Mouse (Mus musculus): ENCODE results near the gene Pde1c.
A peak's percentile ranks its signal among the peaks of the same experiment; 100 is the strongest.
"Not testable (repeated sequence)": the region's sequence is repeated elsewhere in the genome, so short reads cannot be mapped to it uniquely, and the experiment has no call there.

The Pde1c gene

DNA sequence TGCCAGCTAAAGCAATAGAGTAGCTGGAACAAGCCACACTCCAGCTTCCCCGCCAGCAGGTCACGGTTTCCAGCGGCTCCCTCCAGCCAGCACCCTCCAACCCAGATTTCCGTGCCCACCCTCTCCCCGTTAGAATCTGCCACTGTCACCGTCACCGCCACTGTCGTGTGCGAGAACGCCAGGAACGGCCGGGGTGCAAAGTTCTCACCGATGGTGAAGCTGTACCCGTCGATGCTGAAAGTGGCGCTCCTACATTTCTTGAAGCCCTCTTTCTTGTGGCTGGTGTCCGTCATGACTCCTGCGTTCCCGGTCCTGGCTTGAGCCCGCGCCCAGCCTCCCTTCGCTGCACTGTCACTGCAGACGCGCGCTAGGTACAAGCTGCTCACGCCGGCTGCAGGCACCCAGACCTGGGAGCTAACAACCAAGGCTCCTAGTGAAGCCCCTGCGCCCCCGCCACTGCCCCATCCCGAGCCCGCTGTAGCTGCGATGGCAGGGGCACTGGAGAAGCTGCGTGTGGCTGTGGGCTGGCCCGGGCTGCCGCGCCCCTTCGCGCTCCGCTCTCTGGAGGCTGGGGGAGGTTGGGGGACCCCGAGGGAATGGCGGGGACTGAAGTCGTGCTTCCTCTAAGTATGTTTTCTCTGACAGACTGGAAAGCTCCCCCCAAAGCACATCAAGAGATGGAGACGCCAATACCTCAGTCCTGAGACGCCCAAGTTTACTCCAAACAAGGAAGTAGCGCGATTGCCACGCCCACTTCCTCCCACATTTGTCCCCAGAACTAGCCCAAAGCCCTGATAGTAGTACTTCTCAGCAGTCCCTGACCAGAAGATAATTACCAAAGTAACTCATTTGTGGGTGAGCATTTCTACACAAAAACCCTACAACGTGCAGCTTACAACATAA, at the start of gene Pde1c:
Gene Pde1c, minus strand, starts transcription at position 634 of the 903 bp plus-strand sequence.
- DNase-seq (ENCODE audit: low spot score in 2 of 2) = no peak

DNA sequence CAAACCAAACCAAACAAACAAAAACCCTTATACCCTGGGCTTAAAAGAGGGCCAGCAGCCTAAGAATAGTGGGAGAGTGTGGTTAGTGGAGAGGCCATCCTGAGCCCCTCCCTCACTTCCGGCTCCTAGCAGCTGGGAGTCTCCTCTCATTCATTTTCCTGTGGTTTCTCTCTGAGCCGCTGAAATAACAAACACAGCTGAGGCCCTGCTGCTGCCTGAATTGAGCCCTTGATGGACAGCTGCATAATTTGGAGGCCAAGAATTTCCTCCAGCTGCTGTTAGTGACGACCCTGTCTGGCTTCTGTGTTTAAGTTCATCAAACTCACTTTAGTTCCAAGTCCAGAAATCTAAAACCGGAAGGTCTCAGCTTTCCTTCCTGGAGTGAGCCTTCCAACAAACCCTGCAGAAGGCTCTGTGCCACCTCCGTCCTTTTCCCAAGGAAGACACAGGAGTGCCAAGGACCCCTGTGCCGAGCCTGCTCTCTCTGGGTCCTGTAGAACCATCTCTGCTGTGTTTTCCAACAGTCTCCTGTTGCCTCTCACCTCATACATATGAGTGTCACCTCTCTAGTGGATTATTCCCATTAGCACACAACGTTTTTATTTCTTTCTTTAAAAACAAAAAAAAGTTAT, 48.2 kb upstream of the Pde1c start:
- no peak for DNase-seq (ENCODE audit: low spot score in 2 of 2)

DNA sequence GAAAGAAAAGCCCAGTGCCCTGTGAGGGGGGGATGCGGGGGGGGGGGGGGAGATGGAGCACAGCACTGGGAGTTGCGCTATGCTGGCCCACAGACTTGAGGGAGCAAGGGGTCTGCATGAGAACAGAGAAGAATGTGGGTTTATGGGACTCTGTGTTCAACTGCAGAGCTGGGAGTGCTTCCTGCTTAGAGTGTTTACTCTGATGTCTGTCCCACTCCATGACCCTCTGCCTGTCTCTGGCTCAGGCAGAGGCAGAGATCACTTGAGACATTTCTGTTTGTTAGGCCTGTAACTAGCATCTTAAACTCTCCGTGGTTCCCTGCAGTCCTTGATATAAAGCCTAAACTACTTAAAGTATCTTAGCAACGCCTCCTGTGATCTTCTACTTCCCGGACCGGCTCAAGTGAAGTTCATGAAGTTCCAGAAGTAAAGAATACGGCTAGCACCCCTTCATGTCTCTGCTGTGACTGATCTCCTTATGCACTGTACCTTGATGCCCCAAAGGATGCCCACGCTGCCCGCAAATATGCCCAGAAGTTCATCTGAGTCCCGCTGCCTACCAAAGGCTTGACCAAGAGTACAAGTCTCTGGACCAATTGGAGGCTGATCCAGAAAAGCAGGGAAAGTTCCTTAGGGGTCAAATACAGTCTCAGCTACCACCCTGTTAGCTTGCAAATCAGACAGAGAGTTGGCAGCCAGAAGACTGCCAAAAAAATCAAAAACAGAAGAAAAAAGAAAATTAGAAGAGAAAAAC, 47.5 kb upstream of the Pde1c start:
- DNase-seq (ENCODE audit: low spot score in 2 of 2) = no peak

DNA sequence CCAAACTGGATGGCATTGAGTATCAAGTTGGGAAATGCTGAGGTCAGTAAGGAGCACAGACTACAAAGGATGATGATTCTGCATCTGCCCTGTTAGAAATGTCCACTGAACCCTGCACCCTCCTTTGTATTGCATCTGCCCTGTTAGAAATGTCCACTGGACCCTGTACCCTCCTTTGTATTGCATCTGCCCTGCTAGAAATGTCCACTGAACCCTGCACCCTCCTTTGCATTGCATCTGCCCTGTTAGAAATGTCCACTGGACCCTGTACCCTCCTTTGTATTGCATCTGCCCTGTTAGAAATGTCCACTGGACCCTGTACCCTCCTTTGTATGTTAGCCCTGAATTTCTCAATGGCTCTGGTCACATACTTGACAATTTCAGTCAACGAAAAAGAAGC, 40.6 kb upstream of the Pde1c start:
- not testable (repeated sequence) for DNase-seq (ENCODE audit: low spot score in 2 of 2)

DNA sequence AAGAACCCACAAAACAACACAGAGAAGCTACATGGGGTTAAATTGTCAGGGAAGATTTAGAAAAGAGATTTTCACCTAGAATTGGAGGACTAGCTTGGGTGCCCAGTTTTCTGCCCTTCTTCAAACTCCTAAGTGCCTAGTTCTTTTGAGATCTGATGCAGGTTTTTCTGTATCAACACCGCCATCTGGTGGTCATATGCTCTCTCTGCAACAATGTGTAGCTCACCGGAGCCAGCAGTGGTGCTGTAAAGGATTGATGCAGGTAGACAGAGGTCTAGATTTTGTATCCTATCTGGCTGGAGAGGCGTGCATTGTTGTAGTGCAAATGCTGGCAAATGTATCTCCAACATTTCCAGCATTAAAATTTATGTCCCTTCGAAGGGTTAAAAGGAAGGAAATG, 39.4 kb upstream of the Pde1c start:
- DNase-seq (ENCODE audit: low spot score in 2 of 2) = peak in 1 of 2 experiments; percentile 63

DNA sequence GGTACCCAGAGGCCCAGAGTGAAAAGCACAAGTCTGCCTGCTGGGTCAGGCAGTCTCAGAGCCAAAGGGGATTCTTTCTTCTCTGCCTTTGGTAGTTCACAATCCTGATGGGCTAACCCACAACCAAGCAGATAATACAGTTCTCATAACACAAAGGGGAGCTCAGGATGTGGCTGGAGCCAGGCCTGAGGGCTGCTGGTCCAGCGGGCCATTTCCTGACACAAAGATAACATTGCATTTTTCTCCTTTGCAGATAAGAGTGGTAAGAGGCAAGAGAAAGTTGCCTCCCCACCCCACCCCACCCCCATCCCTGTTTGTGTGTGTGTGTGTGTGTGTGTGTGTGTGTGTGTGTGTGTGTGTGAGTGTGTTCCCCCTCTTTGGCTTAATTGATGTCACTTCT, 10.7 kb upstream of the Pde1c start:
- DNase-seq (ENCODE audit: low spot score in 2 of 2) = no peak

DNA sequence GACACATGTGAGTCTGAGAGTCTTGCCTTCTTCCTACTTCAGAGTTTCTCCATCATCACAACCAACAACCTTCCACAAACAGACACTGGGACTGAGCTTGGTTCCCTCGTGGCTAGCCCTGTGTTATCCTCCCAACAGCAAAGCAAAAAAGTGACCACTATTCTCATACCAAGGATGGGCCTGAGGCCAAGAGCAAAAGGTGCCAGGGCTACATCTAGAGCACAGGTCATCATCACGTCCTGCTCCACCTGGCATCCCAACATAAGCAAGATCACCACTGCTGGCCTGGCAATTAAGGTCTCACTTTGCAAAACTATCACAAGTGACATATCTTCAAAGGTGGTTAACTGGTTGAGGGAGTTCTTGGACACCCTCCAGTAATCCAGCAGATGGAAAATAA, 8.0 kb downstream of the Pde1c start:
- no peak for DNase-seq (ENCODE audit: low spot score in 2 of 2)

DNA sequence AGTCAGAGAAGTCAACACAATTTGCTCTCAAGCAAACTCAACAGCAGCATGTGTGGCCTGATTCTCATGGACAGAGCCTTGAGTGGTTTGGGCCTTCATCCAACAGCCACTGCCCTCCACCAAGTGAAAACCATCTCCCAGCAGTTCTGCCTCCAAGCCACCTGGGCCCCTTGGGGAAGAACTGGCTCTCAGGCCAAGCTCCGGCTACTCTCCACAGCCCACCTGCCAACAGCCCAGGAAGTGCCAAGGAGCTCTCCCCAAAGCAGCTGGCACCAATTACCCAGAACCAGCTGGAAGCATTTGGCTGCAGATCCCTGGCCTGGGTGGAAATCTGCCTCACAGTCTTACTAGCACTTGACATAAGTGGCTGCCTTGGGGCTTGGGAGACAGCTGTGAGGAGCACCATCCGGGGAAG, 8.4 kb downstream of the Pde1c start:
- DNase-seq (ENCODE audit: low spot score in 2 of 2) = no peak

DNA sequence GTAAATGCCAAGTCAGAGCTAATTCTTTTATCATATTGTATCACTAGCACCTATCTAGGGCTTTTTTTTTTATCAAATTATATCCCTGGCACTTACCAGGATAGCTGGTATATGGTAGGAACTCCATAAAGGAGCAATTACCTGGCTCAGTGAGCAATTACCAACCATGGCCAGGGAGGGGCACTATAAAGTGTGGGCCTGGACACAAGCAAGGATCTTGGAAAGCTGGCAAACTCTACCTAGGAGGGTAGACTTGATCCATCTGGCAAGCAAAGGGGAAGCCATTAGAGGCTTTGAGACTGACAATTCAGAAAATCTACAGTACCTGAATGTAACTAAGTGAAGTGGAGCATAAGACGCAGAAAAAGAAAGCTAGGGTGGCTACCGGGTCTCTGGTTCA, 10.2 kb downstream of the Pde1c start:
- no peak for DNase-seq (ENCODE audit: low spot score in 2 of 2)

DNA sequence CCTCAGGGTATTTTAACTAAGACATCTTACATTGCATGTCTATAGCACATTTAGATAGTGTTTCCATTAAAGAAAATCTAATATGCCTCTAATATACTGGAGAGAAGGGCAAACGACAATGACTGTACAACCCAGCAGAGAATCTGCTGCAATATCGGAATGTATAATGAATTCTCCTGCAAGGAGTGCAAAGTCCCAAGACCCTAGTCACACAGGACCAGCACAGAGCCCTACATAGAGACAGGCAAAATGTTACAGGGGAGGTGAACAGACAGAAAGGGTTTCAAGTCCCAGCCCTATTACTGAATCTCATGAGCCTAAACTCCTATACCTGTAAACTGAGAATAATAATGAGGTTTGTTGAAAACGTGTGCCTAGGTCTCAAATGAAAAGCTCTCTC, 13.1 kb downstream of the Pde1c start:
- DNase-seq (ENCODE audit: low spot score in 2 of 2) = no peak

DNA sequence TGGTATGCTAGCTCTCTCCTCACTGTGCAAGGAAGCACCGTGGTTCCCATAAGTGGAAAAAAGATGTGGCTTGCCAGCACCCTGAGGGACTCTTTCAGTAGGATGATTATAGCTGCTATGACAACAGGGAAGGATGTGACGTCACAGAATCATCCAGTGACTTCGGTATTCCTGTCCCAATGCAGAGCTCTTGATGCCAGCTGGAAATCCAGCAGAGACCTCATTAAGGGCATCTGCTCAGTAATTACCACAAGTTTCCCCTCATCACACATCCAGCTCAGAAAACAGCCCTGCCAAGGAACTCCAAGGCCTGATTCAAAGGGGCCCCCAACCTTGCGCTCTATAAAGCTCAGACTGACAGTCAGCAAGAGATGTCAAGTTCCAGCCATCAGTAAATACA, 13.5 kb downstream of the Pde1c start:
- no peak for DNase-seq (ENCODE audit: low spot score in 2 of 2)

DNA sequence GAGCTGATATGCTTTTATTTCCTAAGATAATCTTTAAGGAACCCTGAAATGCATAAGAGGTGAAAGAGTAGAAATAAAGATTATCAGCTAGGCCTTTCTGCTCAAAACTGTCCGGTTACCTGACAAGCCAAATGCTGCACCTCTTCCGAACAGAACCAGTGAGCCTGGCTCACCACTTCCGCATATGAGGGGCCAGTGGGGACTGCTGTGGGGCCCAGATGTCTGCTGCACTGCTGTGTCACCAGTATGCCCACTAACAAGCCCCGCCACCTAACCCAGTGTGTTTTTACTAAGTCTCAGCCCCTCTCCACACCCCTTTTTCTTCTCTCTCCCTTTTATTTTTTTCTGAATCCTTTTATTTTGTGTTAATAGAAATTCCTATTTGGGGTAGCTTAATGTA, 17.9 kb downstream of the Pde1c start:
- no peak for DNase-seq (ENCODE audit: low spot score in 2 of 2)

DNA sequence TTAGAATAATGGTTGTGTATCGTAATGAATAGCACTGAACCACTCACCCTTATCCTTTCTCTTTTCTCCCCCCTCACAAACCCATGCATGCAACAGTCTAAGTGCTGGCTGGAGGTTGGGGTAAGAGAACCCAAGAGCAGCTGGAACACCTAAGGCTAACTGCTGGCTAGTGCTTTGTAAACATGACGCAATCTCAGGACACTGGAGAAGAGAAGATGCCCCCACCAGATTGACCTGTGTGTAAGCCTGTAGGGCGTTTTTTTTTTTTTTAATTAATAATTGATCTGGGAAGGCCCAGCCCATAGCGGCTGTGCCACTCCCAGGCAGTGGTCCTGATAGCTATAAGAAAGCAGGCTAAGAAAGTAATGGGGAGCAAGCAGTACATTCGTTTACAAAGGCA, 28.7 kb downstream of the Pde1c start:
- no peak for DNase-seq (ENCODE audit: low spot score in 2 of 2)

DNA sequence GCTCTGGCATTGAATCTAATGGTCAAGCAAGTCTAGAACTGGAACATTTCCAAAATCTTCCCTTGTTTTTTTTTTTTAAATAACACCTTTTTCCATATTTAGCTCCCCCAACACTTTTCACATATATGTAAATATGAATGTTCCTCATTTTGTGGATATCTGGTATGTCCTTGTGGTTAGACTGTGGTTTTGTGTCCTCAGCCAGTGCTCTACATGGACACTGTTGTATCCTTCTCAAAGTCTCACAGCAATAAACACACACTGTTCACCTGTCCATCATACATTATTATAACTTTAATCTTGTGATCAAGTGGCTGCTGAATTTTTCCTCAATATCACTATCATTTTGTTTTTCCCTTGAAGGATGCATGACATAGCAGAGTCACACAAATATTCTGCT, 34.2 kb downstream of the Pde1c start:
- DNase-seq (ENCODE audit: low spot score in 2 of 2) = no peak

DNA sequence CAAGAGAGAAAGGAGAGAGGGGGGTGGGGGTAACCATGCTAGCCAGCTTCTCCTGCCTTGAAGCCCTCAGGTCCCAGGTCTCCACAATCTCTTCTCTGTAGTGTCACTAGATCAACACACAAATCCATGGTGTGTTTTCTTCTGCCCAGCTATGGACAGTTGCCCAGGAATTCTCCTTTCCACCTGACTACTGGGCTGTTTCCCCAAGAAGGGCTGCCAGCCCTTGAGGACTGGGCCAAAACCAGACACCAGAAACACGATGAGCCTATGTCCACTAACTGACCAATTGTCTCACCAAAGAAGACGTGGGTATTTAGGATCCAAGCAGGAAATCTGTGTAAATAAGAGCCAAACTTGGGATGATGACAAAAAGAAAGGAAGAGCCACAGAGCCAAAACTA, 36.6 kb downstream of the Pde1c start:
- DNase-seq (ENCODE audit: low spot score in 2 of 2) = no peak

DNA sequence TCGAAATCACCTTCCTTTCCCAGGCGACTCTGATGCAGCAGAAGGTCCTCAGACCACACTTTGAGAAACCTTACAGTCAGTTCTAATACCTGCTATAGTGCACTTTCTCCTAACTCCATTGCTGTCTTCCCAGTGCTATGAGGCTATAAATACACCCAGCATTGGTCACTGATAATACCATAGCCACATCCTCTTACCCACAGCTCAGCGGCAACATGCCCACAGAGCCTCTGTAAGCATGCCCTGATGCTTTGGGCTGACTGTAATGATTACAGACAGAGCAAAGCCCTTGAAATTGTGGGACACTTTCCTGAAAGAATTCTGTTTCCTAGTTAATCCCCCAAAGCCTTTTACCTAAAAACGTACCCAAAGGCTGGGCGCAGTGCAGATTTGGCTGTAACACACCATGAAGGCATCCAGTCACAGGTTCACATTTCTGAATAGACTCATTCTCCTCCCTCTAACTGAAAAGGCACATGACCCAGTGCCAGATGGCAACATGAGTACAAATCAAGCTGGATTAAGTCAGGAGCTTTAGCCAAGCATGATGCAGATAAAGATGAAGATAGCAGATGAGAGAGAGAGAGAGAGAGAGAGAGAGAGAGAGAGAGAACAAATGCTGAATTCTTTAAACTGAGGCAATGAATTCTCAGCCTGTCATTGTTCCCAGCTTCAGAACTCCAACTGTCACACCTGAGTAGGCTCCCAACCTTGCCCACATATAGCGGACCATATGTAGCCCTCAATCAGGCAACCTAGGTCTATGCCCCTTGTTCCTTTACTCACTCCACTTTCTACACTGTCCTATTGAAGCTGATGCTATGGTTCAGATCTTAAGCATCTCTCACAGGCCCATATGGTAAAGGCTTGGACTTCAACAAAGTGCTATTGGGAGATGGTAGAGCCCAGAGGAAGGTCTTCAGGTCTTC, 44.7 kb downstream of the Pde1c start:
- DNase-seq (ENCODE audit: low spot score in 2 of 2) = no peak

DNA sequence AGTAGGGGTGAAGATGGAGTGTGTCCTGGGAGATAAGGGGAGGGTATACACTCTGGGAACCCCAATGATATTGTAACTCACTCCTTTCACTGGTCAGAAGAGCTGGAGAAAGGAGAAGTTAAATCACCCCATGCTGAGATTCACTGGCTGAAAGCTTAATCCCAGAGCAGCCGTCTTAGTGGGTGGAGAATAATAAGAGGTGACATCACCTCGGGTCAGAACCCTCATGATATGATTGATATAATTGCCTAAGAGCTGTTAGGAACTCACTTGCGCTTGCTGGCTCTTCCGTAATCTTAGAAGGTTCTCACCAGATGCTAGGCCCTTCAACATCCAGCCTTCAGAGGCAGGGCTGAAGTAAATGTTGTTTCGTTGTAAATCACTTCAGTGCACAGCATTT, 79.7 kb downstream of the Pde1c start:
- DNase-seq (ENCODE audit: low spot score in 2 of 2) = no peak

DNA sequence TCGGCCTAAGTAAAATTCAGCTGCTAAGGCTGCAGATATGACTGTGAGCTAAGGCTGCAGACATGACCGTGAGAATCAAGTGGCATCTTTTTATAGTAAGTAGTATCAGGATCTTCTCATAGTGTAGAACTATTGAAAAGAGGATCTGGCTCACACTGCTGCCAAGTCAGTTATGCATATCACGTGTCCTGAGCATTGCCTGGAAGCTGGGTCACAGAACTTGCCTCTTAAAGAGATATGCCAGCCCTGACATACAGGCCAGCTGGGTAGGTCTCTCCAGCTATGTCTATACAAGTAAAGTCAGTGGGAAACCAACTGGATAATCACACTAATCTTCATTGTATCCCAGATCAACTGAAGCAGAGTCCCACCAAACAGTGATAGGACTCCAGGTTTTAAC, 83.8 kb downstream of the Pde1c start:
- no peak for DNase-seq (ENCODE audit: low spot score in 2 of 2)

DNA sequence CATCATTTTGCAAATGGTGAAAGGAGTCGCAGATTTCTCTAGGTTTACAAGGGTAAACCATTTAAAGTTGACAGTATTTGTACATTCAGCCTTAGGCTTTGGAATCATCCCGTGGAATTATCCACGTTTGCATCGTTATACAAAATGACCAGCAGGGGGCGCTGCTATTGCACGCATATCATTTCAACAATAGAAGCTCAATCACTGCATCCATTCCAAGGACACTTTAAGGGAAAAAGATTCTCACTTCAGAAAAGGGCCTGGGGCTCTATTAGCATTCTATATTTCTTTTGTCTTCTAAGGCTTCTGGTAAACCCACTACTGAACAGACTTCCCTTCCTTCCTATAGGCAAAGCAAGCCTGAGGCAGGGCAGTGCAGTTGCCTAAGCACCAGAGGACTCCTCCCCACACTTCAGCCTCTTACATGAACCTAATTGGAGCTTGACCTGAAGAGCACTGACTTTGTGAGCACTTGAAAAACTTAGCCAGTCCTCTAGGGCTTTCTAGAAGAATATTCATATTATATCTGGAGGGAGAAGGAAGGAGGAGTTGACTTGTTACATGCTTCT, 87.9 kb downstream of the Pde1c start:
- DNase-seq (ENCODE audit: low spot score in 2 of 2) = no peak

DNA sequence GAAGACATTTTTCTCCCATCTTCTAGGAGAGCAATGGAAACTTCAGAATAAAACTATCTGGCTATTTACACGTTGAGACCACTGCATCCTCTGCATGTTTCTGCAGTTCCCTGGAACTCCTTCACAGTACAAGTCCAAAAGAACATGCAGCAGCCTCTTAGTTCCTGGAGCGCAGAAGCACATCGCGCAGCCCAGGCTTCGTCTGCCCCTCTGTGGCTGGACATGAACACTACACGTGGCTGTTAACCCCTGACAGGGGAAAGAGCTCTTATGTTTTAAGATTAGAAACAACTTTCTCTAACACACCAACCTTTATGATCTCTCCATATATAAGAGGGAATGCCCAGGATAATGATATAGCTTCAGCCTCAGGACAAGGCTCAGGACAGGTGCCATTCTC, 92.3 kb downstream of the Pde1c start:
- no peak for DNase-seq (ENCODE audit: low spot score in 2 of 2)

DNA sequence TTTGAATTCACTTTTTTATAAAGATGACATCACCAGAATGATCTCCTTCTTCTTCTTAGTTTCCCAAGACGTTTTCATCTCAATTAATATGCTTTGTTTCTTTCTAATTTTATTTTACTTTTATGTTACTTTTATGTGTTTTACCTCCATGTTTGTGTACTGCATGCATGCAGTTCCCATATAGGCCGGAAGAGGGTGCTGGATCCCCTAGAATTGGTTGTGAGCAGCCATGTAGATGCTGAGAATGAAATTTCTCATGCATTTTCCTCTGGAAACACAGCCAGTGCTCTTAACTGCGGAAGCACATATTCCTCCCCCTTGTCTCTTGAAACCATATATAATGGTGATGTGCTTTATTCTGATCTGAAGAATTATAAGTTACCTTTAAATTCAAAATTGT, 110.8 kb downstream of the Pde1c start:
- DNase-seq (ENCODE audit: low spot score in 2 of 2) = no peak
